Mouse (Mus musculus) c-Kit-positive CD71-positive TER-119-positive erythroid progenitor cells, embryonic 14.5 days (primary cell): ENCODE measurements at regions not wholly inside any gene's neighbourhood (a gene's known extent, or its start where the extent isn't known, plus 50 kb on each side); places are given as distances from the start of the nearest gene placed in this dataset.

Source experiments
- DNase-seq: peaks from one replicate; pipeline ENCODE4 v3.0.0-alpha.2; 2013; ENCODE audit warnings: low spot score

DNA sequence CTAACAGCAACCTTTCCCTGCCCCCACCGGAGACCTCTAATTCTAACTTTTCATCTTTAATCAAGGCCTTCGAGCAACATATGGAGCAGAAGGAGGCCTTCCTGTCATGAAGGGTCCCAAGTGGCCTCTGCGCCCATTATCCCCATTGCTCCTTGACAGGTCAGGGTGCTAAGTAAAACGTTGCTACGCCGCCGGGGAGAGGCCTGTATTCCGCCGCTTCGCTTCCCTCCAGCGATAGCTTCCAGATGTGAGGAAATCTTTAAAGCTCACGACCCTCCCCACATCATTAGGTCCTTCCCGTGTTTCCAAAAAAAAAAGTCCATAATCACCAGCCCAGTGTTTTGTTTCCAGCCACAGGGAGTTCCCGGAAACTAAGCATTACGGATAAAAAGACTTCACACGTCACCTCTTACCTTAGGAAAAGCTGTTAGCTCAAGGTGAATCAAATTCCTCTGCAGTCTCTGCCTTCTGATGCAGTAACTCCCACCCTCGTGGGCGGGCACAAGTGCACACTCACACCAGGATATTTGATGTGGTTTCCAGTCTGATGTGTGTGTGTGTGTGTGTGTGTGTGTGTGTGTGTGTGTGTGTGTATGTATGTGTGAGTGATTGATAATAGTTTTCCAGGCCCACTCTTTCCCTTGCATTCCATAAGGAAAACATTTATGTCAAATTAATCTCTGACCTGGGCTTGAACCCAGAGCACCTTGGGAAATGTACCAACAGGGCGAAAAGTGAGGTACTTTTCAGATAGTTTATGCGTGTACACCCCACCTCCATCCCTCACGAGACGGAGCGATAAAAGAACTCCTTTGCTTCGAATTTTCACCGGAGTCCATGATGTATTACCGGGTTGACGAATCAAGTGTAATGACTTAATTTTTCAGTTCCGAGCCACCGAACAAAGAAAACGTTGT, 107.5 kb downstream of the Gm45692 start:
- DNase-seq = no peak

DNA sequence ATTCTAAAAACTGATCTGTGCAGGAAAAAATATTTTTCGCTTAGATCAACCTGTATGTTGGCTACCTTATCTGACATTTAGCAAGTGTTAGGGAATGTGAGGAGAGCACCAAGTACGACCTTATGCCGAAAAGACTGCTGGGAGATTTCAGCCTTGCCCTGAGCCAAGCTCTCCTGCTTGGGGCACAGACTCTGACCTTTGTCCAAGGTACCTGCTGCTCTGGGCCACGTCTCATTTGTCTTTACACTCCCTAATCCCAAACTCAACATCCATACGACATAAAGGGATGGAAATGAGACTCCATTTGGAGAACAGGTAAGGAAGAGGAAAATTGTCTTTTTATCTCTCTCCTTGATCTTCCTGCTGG, 108.2 kb downstream of the Gm45692 start:
- no peak for DNase-seq

DNA sequence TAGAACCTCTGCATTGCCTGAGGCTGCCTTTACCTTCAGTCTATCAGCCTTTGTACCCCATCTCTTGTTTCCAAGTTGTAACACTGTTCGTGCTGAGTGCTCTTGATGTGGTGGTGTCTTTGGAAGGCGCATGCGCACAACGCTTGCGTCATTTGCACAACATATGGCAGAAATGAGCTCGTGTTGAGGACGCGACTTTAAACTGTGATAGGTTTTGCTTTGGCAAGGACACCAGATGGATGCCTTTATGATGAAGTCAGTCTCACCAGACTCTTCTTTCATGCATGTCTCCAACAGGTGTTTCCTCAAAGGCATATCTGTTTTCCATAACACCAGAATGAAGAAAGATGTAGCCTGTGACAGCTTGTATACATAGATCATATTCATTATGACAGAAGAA, 110.2 kb downstream of the Gm45692 start:
- no peak for DNase-seq

DNA sequence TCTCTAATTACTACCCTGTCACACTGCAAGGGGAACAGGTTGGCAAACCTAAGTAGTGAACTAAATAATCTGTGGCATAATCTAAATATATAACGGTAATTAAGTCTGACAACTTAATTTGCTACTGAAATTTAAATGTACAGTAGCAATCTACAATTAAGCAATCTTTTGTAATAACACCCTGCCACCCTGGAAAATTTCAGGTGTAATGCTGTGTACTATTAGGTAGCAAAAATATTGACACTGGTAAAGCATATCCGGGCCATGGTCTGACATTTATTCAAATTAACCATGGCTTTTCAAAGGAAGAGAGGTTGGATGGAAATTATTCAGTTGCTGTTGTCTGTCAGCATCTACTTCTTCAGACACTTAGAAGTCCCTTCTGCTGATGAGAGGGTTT, 119.7 kb downstream of the Gm45692 start:
- no peak for DNase-seq

DNA sequence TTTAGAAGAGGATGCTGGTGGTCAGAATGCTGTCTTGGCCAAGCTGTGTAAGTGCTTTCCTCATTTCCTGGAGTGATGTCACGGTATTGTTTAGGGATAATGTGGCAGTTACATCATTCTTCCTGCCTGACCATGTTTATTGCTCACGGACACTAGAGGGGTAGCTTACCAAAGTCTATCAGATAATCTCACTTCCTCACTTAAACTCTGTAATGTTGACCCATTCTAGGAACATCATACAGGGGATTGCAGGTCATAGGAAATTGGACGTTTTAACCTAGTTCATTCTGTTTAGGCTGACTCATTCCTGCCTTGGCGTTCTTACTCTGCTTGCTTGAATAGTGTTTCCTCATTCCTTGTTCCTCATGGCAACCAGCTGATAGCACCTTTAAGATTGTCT, 120.3 kb downstream of the Gm45692 start:
- no peak for DNase-seq

DNA sequence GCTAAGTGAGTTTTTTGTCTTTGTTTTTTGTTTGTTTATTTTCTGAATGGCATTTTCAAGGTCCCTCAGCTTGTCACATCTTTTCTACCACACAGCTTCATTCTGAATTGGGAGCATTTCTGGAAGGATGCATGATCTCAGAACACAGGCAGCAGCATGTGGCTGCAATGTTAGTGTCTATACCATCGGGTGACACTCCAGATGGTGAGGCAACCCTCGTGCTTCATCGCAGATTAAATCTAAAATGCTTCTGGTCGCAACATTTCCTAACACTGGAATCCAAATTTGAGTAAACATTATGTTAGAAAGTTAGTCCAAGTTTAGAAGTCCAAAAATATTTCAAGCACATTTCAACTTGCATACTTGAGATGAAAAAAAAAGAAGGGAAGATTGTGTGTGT, 124.4 kb downstream of the Gm45692 start:
- no peak for DNase-seq

DNA sequence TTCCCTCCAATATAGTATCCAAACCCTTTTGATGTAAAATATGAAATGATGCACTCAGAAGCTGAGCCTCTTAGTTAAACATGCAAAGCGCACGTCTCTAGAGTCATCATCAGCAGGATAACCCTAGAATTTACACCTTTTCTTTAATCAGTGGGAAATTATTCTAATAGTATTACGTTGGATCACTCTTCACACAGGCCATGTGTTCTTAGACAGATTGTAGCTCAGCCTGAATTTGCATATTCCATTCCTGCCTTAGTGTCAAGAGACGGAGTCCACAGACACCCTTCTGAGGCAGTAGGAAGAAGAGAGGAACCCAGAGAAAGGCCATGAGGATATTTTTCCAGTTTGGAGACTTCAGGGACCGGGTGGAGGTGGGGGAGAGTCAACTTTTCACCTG, 125.0 kb downstream of the Gm45692 start:
- DNase-seq = no peak

DNA sequence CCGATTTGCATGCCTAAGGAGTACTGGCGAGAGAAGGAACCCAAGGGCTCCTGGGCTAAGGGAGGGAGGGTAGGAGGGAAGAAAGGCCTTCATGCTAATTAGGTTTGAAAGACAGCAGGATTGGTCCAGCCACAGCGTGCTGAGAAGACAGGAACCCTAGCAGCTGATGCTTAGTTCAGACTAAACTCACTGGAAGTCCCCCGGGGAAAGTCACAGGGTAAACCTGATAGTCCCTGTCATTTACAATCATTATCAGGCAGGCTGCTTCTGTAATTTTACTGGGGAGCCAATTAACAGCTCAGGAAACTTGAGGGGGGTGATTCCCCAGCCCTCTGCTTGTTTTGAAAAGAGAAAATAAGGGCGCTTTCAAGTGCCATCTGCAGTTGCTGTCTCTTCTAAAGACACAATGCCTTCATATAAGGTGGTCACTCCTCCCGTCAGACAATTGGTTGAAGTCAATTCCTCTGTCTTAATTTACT, 135.9 kb downstream of the Gm45692 start:
- no peak for DNase-seq

DNA sequence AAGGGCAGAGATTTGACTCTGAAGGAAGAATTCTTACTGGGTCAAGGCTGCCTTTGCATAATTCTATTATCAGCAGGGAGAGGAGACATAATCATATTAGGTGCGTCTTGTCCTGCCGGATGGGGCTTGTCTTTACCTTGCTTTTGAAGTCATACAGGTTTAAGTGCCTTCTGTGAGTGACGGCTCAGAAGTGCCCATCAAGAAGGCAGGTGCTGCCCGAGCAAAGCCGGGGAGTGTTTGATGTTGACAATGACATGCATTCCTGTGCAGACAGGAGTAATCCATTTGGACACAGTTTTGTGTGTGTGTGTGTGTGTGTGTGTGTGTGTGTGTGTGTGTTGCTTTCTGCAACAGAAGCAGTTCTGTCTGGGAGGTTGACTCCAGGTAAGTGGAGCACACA, 141.0 kb downstream of the Gm45692 start:
- no peak for DNase-seq

DNA sequence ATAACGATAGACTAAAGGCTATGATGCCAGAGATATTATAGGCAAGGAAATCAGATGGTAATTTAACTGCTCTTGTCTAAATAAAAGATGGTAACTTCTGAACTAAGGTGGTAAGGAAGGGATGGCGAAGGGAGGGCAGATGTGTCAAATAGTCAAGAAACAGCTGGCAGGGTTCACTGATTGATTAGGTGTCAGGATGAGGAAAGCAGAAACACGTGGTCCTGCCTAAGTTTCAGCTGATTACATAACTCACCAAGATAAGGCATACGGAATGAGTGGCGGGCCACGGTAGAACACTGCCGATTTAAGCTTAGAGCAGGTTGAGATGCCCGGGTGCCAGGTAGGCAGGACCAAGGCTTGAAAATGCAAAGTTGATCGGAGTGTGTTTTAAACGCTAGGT, 143.2 kb downstream of the Gm45692 start:
- DNase-seq = no peak

DNA sequence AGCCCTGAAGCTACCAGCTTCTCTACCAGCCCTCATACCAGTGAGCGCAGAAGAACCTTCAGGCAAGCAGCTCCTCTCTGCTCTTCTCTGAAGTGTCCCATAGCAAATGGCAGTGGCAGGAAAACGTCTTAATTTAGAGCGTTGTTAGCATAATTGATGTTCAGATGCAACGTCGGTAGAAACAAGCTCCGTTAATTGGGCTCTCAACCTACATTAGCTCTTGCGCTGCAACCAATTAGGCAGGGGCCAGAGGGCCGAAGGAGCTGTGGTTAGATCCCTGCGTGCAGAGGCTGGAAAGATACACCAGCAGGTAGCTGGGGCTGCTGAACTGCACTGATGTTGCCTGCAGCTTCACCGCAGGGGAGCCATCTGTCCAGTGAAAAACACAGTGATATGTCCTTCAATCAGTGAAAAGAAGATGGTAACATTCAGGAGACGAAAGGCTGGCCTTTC, 145.6 kb downstream of the Gm45692 start:
- no peak for DNase-seq

DNA sequence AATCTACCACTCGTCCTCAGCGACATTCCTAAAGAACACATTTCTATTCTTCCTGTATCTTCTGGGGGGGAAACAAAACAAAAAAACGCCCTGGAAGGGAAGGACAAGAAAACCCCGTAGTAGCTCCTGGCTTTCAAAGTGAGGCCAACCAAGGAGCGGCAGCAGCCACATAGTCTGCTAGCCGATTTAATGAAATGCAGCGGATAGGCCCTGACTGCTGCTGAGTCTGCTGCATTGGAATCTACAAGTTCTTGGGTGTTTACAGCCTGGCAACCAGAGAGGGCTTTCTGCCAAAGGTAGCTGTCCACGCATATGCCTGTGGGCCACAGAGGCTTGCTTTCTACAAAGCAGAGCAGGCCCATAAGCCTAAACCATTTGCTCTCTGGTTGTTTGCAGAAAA, 146.0 kb downstream of the Gm45692 start:
- DNase-seq = no peak

DNA sequence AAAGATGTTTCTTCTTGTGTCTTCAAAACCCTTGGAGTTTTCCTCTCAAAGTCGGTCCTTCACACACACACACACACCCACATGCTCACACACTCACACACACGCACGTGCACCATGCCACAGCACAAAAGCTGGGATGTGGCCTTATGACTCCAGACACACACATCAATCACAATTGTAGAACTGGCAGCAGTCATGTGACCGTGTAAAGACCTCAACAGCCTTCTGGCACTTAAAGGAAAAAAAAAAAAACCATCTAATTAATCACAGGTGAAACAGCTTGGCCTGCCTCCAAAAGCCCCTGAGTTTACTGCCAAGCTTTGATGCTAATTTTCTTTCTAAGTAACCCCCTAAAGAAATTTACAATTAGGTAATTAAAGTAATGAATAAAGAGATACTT, 147.1 kb downstream of the Gm45692 start:
- DNase-seq = no peak

DNA sequence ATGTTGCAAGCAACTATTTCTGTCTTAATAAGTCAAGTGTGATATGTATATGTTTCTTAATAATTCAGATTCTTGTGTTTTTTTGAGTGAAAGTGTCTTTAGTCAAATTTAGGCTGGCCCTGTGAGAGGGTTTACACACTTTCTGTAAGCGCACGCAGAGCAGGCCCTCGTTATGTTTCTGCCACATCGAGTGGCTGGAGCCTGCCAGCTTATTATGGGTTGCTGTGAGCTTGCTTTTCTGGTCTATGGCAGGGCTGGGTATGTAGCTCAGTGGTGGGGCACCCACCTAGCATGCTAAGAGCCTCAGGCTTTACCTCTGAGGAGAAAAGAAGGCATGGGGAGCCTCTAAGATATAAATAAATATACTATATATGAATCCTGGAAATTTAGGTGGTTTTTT, 148.2 kb downstream of the Gm45692 start:
- DNase-seq = no peak

DNA sequence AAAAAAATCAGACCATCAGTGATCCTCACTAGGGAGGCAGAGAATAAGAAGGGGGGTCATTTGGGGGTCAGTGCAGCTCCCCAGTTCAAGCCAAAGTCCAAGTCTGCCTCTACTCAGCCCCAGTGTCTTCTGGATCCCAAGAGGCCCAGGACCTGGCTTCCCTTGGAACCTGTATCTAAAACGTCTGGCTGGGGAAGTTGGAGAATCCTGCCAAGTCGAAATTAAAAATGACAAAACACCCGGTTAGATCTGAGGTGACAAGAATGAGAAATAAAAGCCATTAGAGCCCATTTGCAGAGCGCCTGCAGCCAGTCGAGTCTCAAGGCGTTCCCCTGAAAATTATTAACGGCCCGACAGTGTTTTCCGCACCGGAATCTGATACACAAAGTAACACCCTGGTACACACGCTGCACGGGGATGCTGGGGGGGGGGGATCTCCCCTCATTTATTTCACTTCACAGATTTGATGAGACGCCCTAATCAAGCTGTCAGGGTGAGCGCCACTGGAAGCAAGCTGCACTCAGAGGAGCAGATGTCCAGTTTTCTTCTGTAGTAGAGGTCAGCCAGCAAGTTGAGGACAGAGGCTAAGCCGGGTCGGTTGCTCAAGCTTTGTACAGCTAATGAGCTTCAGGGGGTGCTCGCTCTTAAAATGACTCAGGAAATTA, 149.5 kb downstream of the Gm45692 start:
- DNase-seq = no peak

DNA sequence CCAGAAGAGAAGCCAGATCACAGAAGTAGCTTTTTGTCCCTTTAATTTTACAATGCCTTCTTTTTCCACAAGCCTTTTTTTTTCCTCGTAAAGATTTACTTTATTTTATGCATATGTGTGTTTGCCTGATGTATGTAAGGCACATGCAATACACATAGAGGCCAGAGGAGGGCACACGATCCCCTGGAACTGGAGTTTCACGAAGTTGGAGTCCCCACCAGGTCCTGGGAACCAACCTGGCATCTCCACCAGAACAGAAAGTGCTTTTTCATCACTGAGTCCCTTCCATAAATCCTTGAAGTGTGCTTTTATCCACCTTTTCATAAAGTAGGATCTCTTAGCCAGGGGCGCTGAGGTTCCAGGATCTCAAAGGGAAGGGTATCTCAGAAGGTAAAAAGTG, 152.8 kb downstream of the Gm45692 start:
- peak; percentile 1 for DNase-seq

DNA sequence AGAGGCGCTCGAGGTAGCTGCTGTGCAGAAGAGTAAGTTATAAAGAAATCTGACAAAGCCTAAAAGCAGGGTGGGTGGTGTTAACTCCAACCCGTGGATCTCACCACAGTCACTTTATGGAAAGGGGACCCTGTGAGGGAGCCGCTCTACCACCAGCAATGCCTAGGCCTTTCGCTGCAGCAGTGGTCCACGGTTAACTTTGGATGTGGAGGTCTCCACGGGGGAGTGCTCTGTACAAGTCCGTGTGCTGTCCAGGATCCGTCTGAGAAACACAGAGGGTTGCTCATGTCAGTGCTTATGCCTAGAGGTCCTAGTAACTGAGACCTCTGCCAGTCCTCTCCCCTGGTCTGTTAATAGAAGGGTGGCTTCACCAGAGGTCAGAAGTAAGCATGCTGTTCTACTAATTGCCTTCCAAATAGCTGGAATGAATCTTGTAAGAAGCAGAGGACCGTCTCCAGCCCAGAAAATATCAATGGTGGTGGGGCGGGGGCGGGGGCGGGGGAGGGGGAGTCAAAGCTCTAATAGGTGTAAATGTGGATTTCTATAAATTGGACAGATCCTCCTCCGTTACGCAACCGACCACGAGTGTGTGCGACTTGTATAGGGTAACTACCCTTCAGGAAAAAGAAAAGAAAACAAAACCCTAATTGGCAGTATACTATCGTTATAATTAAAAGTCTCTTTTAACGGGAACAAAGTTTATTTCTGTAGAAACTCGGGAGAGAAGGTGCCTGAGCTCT, 153.5 kb downstream of the Gm45692 start:
- DNase-seq = no peak

DNA sequence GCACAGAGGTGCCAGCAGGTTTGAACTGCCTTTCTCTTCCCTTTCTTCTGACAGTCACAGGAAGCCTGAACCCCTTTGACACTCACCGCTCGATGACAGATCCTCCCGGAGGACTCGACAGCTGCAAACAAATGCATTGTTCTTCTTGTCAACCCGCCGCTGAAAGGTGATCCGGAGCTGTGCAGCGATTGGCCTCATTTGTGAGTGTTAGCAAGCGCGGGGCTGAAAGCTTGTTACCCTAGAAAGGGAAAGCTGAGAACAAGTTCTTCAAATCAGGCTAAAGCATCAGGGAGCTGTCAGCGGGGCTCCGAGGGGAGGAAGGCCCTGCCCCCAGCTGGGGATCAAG, 154.1 kb downstream of the Gm45692 start:
- DNase-seq = no peak

DNA sequence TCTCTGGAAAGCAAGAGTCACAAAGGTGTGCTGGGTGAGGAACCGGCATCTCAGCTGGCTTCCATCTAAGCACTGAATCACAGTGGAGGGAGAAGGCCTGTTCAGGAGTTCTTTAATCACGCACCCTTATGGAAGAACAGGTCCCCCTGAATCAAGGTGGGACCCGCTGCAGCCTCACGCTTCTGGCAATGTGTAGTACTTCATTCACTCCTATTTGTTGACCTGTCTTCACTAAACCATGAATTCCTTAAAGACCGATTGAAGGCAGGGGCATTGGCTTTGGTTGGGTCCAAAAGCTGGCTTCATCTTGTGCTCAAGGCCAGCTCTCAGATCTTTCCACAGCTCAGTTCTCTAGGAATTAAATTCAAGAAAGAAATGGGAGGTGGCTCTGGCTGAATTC, 154.5 kb downstream of the Gm45692 start:
- no peak for DNase-seq

DNA sequence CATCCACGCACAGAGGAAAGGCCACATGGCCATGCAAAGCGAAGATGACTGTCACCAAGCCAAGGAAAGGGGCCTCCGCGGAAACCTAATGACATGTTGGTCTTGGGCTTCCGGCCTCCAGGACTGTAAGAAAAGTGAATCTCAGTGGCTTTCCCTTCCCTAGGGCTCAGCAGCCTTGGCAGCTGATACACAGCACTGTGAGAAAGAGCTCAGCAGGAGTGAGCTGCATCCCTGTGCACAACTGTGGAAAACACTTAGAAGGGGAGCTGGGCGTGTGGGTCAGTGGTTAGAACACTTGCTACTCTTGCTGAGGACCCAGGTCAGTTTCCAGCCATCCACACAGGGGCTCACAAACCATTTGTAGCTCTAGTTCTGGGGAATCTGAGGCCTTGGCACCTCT, 155.1 kb downstream of the Gm45692 start:
- DNase-seq = no peak

DNA sequence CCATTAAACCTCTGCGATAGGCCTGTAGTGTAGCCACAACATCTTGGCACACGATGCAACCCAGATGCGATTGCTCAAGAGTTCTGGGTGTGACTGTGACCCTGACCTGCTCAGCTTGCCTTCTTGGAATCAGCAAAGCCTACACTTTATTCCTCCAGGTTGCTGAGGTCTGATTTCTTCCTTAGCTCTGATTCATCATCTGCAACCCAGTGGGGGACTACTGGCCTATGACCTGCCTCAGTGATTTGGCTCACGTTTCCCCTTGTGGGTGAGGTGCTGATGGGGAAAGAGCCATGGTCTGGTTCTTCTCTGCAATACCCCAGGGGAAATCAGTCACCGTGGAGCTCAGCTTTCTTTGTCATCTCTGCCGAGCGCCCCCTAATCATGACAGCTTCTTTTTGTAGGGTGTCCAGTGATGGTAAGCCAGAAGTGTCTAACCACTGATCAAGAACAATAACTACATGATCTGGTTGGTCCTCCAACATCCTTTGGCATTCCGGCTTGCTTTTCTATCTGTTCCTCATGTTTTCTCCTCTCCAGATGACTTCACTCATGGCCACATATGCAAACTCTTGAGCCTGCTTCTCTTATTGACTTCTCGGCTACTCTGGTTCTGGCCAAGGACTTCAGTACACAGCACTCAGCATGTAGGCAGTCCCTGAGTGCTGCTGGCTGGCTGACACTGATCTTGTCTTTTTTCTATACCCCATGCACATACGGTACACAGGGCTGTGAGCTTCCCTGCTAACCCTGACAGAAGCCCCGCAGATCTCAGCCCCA, 163.0 kb downstream of the Gm45692 start:
- DNase-seq = no peak

DNA sequence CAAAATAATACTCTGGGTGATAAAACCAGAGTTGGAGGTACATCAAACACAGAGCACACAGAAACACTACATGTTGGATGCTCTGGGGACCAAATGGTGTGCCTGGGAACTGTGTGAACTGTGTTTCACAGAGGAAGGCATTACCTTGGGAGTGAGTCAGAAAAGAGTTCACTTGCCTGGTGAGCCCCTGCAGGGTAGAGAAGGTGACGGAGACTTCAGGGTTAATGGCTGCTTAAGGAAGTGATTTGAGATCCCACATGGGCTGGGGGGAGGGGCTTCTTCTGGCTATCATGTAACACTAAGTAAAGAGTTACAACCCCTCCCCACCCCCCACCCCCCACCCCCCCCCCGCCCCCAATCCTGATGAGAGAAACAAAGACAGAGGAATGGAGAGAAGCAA, 164.6 kb downstream of the Gm45692 start:
- DNase-seq = no peak
